11 mouse cellular contexts compared by ENCODE assay signal in genomic region chr5:128551448-128551847, GRCm38 (mm10). TPM values are rescaled to one million over a fixed set of nuclear protein-coding genes. Genes with fewer than 3 reads are reported as not detected.
A peak's percentile ranks its signal among the peaks of the same experiment; 100 is the strongest.
DNase-seq lines count a peak whose midpoint lies in the region; ATAC-seq lines count a peak whose summit lies in the region.
"Had no signal": no experiment of that assay in that cellular context is flagged by ENCODE, and none has a peak within 500 bp of the region (broad histone marks: within the 10 kb centered on the region; RNA-seq: fewer than 3 reads in every experiment).

No protein-coding gene starts in this region.

- H3K4me3 ChIP-seq in kidney, embryonic 14.5 days (ENCODE audit: low read length): peak overlapping the region; percentile 10; the same call in 1 of the 2 replicates
- H3K4me3 ChIP-seq in embryonic facial prominence, embryonic 14.5 days (ENCODE audit: low read depth, low read length): 0 out of 2 replicates have a peak overlapping the region, but pooled peaks have one; percentile 30
- H3K4me3 ChIP-seq in hindbrain, embryonic 11.5 days (ENCODE audit: low read depth, low read length): 0 out of 2 replicates have a peak overlapping the region, but pooled peaks have one; percentile 8
- H3K4me3 ChIP-seq in midbrain, embryonic 14.5 days (replicated peaks; ENCODE audit: low read depth, low read length): peak overlapping the region; percentile 20; the same call in 1 of the 2 replicates

- no peaks in the 10 kb centered on the region for H3K36me3 ChIP-seq in kidney, embryonic 14.5 days (ENCODE audit: control insufficient read depth, insufficient read depth, low read length)
- H3K36me3 ChIP-seq in embryonic facial prominence, embryonic 14.5 days (ENCODE audit: control insufficient read depth, insufficient read depth, low read length): no peaks in the 10 kb centered on the region
- H3K36me3 ChIP-seq in hindbrain, embryonic 11.5 days (ENCODE audit: control insufficient read depth, insufficient read depth, low read length): no peaks in the 10 kb centered on the region
- no peaks in the 10 kb centered on the region for H3K36me3 ChIP-seq in midbrain, embryonic 14.5 days (ENCODE audit: control insufficient read depth, insufficient read depth, low read length)

- no peaks in the 10 kb centered on the region for H3K4me1 ChIP-seq in kidney, embryonic 14.5 days (ENCODE audit: control insufficient read depth, insufficient read depth, low read length)
- peaks cover 14% of the 10 kb centered on the region for H3K4me1 ChIP-seq in embryonic facial prominence, embryonic 14.5 days (ENCODE audit: control insufficient read depth, insufficient read depth, low read length)
- peaks cover 5% of the 10 kb centered on the region; the same call in 1 of the 2 replicates for H3K4me1 ChIP-seq in hindbrain, embryonic 11.5 days (replicated peaks; ENCODE audit: control insufficient read depth, insufficient read depth, low read length)
- H3K4me1 ChIP-seq in midbrain, embryonic 14.5 days (ENCODE audit: control insufficient read depth, insufficient read depth, low read length): peaks cover 13% of the 10 kb centered on the region

- no peak overlapping the region for H3K9ac ChIP-seq in kidney, embryonic 14.5 days (ENCODE audit: low read depth, low read length)
- H3K9ac ChIP-seq in embryonic facial prominence, embryonic 14.5 days (ENCODE audit: low read depth, low read length): no peak overlapping the region
- peak overlapping the region; percentile 59 for H3K9ac ChIP-seq in hindbrain, embryonic 11.5 days (ENCODE audit: low read depth, low read length)
- no peak overlapping the region; the same call in 1 of the 2 replicates for H3K9ac ChIP-seq in midbrain, embryonic 14.5 days (replicated peaks; ENCODE audit: low read length)

- whole genome bisulfite sequencing in kidney, embryonic 14.5 days: 5% methylated on average over 11 of the region's 11 CpGs
- 4% methylated on average over 11 of the region's 11 CpGs for WGBS in embryonic facial prominence, embryonic 14.5 days
- 4% methylated on average over 11 of the region's 11 CpGs for WGBS in hindbrain, embryonic 11.5 days
- WGBS in midbrain, embryonic 14.5 days: 4% methylated on average over 11 of the region's 11 CpGs

- ATAC-seq in kidney, embryonic 14.5 days (ENCODE audit: low FRiP score, low TSS enrichment): no peak; the same call in 1 of the 2 replicates
- no peak for ATAC-seq in embryonic facial prominence, embryonic 14.5 days (ENCODE audit: low read depth)
- peak; percentile 33 for ATAC-seq in hindbrain, embryonic 11.5 days (ENCODE audit: low FRiP score)
- no peak for ATAC-seq in midbrain, embryonic 14.5 days (ENCODE audit: low FRiP score, low TSS enrichment)
- ATAC-seq in erythroid progenitor cell, adult 5-6 weeks (replicated peaks; ENCODE audit: low FRiP score, poor library complexity, severe bottlenecking): no peak
- ATAC-seq: intestine, embryonic 16.5 days had no signal

- H3K9me3 ChIP-seq in kidney, embryonic 14.5 days (ENCODE audit: control insufficient read depth, low read length): 0 out of 2 replicates have a peak, but pooled peaks cover 4% of the 10 kb centered on the region
- H3K9me3 ChIP-seq in embryonic facial prominence, embryonic 14.5 days (ENCODE audit: control insufficient read depth, low read length): no peaks in the 10 kb centered on the region
- H3K9me3 ChIP-seq in hindbrain, embryonic 11.5 days (ENCODE audit: control insufficient read depth, low read length): no peaks in the 10 kb centered on the region
- H3K9me3 ChIP-seq in midbrain, embryonic 14.5 days (ENCODE audit: control insufficient read depth, low read length): no peaks in the 10 kb centered on the region

- peak overlapping the region; percentile 43 for H3K4me2 ChIP-seq in kidney, embryonic 14.5 days (replicated peaks; ENCODE audit: low read depth, low read length)
- H3K4me2 ChIP-seq in embryonic facial prominence, embryonic 14.5 days (ENCODE audit: low read depth, low read length): peak overlapping the region; percentile 49
- peak overlapping the region; percentile 40 for H3K4me2 ChIP-seq in hindbrain, embryonic 11.5 days (replicated peaks; ENCODE audit: low read depth, low read length)
- peak overlapping the region; percentile 42 for H3K4me2 ChIP-seq in midbrain, embryonic 14.5 days (ENCODE audit: low read length)

- no peak overlapping the region for H3K27ac ChIP-seq in kidney, embryonic 14.5 days (ENCODE audit: low read depth, low read length)
- H3K27ac ChIP-seq in embryonic facial prominence, embryonic 14.5 days (replicated peaks; ENCODE audit: low read depth, low read length): no peak overlapping the region
- peak overlapping the region; percentile 27; the same call in 1 of the 2 replicates for H3K27ac ChIP-seq in hindbrain, embryonic 11.5 days (ENCODE audit: low read depth, low read length)
- H3K27ac ChIP-seq in midbrain, embryonic 14.5 days (replicated peaks; ENCODE audit: low read depth, low read length): no peak overlapping the region

- DNase-seq in kidney, postnatal 4 days: no peak
- DNase-seq in embryonic facial prominence, embryonic 14.5 days (ENCODE audit: low spot score): no peak
- DNase-seq in hindbrain, embryonic 11.5 days (ENCODE audit: low spot score): peak; percentile 59
- DNase-seq in midbrain, embryonic 14.5 days: peak; percentile 51
- no peak for DNase-seq in adrenal gland, postnatal 25 days
- no peak for DNase-seq in adrenal gland, adult (ENCODE audit: inconsistent age in 2 of 2, low spot score in 1 of 2)
- DNase-seq: cerebellum, adult 11-12 months; left cerebral cortex, postnatal 4 days had no signal

- H3K27me3 ChIP-seq in kidney, embryonic 14.5 days (ENCODE audit: control insufficient read depth, insufficient read depth, low read length): peaks cover 3% of the 10 kb centered on the region; the same call in 1 of the 2 replicates
- peaks cover 20% of the 10 kb centered on the region for H3K27me3 ChIP-seq in embryonic facial prominence, embryonic 14.5 days (replicated peaks; ENCODE audit: control insufficient read depth, insufficient read depth, low read length)
- H3K27me3 ChIP-seq in hindbrain, embryonic 11.5 days (ENCODE audit: control insufficient read depth, insufficient read depth, low read length): no peaks in the 10 kb centered on the region
- no peaks in the 10 kb centered on the region for H3K27me3 ChIP-seq in midbrain, embryonic 14.5 days (ENCODE audit: control insufficient read depth, insufficient read depth, low read length)

RNA-seq across cellular contexts. Expression of gene Fzd10, which starts 49.2 kb away (rescaled TPM):
- 3.4 and 3.9 TPM in 2 replicates for polyA plus RNA-seq in kidney, embryonic 14.5 days (2014; fragmentation: Nextera tagmentation; extraction: Ambion mirVana)
- 4.7 and 7.6 TPM in 2 replicates for polyA plus RNA-seq in embryonic facial prominence, embryonic 14.5 days (2014; fragmentation: Nextera tagmentation; extraction: Ambion mirVana)
- 17.8 and 19.3 TPM in 2 replicates for polyA plus RNA-seq in hindbrain, embryonic 11.5 days (2014; fragmentation: Nextera tagmentation; extraction: Ambion mirVana)
- polyA plus RNA-seq in midbrain, embryonic 14.5 days (2014; fragmentation: Nextera tagmentation; extraction: Ambion mirVana): 10.1 and 11.6 TPM in 2 replicates
- 0.76 TPM in 2 replicates for total RNA-seq in adrenal gland, postnatal 25 days (2021)
- total RNA-seq in erythroid progenitor cell, adult 5-6 weeks (2015; ENCODE audit: low replicate concordance): not detected in 2 replicates
- not detected in 2 replicates for total RNA-seq in erythroid progenitor cell, adult 5-6 weeks (2017; ENCODE audit: low replicate concordance)

Comparison
In these comparisons a context has a peak if more than half of its experiments do, and no peak if none do; other contexts are left out.
1. DNase-seq: peak in hindbrain, embryonic 11.5 days (single experiment) and midbrain, embryonic 14.5 days (single experiment); none in kidney, postnatal 4 days (0 of 2), embryonic facial prominence, embryonic 14.5 days (single experiment), adrenal gland, postnatal 25 days (single experiment) and adrenal gland, adult (0 of 2).
2. Peak in every context shown above with its lines, with median percentiles within 50 percentile points of each other: H3K4me2 ChIP-seq and H3K4me3 ChIP-seq.